Mouse (Mus musculus) hindbrain, embryonic 11.5 days (tissue): ENCODE measurements around the gene 1110008P14Rik. TPM values are rescaled to one million over a fixed set of nuclear protein-coding genes. Genes with fewer than 3 reads are reported as not detected.

Source experiments
- ATAC-seq: fragments of 200-750 bp; cut with Nextera tagmentation; 2 replicates; pipeline ENCODE4 v1.8.0; 2017; ENCODE audit warnings: mild to moderate bottlenecking, moderate TSS enrichment, moderate library complexity; ENCODE audit not compliant: low FRiP score
- DNase-seq: peaks from one replicate; pipeline ENCODE4 v3.0.0-alpha.2; 2015; ENCODE audit warnings: low spot score
- H3K27ac ChIP-seq: fragments of 300-500 bp; sonication (generic); 2 replicates; pipeline ENCODE4 v1.5.1; 2014; ENCODE audit warnings: mild to moderate bottlenecking, low read depth, low read length
- H3K27me3 ChIP-seq: fragments of 300-500 bp; sonication (generic); 2 replicates; pipeline ENCODE4 v1.6.1; 2014; ENCODE audit warnings: mild to moderate bottlenecking, low read length, moderate library complexity, mixed read lengths; ENCODE audit not compliant: control insufficient read depth, insufficient read depth
- H3K36me3 ChIP-seq: fragments of 300-500 bp; sonication (generic); 2 replicates; pipeline ENCODE4 v1.6.1; 2014; ENCODE audit warnings: mild to moderate bottlenecking, low read length, moderate library complexity, mixed read lengths; ENCODE audit not compliant: control insufficient read depth, insufficient read depth
- H3K4me1 ChIP-seq: fragments of 300-500 bp; sonication (generic); replicated peaks from 2 replicates; pipeline ENCODE4 v1.6.1; 2014; ENCODE audit warnings: low read length, mixed read lengths; ENCODE audit not compliant: control insufficient read depth, insufficient read depth
- H3K4me2 ChIP-seq: fragments of 300-500 bp; sonication (generic); replicated peaks from 2 replicates; pipeline ENCODE4 v1.6.1; 2014; ENCODE audit warnings: mild to moderate bottlenecking, low read depth, low read length
- H3K4me3 ChIP-seq: fragments of 300-500 bp; sonication (generic); 2 replicates; pipeline ENCODE4 v1.5.1; 2014; ENCODE audit warnings: low read depth, low read length
- H3K9ac ChIP-seq: fragments of 300-500 bp; sonication (generic); 2 replicates; pipeline ENCODE4 v1.6.1; 2014; ENCODE audit warnings: low read depth, low read length
- H3K9me3 ChIP-seq: fragments of 300-500 bp; sonication (generic); 2 replicates; pipeline ENCODE4 v1.6.1; 2016; ENCODE audit warnings: low read length; ENCODE audit not compliant: control insufficient read depth
- WGBS: fragments of 180-500 bp; shearing (Covaris S2); extraction: QIAGEN DNeasy Blood & Tissue Kit; methylation state at CpG from one replicate; pipeline ENCODE4 v1.1.7; 2014; 5-methylcytosine and 5-hydroxymethylcytosine counted together
- polyA plus RNA-seq: library from polyadenylated mRNA; unstranded; fragments of >200 nt; fragmentation: Nextera tagmentation; extraction: Ambion mirVana; gene quantifications from 2 replicates; pipeline ENCODE4 v1.2.1, GENCODE M21; 2014

1110008P14Rik gene
- polyA plus RNA-seq, 1 experiment from 2014 or later = 62.7 TPM

DNA sequence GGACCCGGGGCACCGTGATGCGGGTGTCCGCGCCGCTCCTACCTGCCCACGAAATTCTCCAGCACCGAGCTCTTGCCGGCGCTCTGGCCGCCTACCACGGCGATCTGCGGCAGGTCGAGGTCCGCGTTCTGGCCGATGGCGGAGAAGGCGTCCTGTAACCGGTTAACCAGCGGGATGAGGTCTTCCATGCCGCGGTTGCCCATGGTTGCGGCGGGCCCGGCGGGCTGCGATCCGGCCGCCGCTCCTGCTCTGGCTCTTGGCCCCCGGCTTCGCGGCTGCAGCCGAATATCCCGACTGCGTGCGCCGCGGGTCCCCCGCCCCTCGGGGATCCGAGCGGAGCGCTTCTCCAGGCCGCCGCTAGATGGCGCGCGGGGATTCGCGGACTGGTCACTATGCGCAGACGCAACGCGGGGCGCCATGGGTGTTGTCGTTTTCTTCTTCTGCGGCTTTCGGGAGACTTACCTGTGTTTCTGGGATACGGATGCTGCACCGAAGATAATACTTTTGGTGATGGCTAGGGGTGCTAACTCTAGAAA, 28.7 kb downstream of the 1110008P14Rik start, which contains the start of gene Dnm1:
Dnm1 (minus strand) TSS at position 332 of the 536 bp plus-strand sequence.
- under 1% methylated on average over 62 of the region's 63 CpGs for WGBS
- Histone ChIP-seq H3K27me3 (no peaks in the 10 kb centered on the region; the same call in 1 of the 2 replicates), H3K4me3 (peak within 1 kb of the TSS; percentile 60), H3K36me3 (no peaks in the 10 kb centered on the region), H3K4me1 (peaks cover 6% of the 10 kb centered on the region; the same call in 1 of the 2 replicates), H3K4me2 (peak within 1 kb of the TSS; percentile 92), H3K27ac (peak within 1 kb of the TSS; percentile 67), H3K9me3 (no peaks in the 10 kb centered on the region), H3K9ac (peak within 1 kb of the TSS; percentile 71)
- DNase-seq (peak; percentile 95), ATAC-seq (peak; percentile 66; the same call in 1 of the 2 replicates)

DNA sequence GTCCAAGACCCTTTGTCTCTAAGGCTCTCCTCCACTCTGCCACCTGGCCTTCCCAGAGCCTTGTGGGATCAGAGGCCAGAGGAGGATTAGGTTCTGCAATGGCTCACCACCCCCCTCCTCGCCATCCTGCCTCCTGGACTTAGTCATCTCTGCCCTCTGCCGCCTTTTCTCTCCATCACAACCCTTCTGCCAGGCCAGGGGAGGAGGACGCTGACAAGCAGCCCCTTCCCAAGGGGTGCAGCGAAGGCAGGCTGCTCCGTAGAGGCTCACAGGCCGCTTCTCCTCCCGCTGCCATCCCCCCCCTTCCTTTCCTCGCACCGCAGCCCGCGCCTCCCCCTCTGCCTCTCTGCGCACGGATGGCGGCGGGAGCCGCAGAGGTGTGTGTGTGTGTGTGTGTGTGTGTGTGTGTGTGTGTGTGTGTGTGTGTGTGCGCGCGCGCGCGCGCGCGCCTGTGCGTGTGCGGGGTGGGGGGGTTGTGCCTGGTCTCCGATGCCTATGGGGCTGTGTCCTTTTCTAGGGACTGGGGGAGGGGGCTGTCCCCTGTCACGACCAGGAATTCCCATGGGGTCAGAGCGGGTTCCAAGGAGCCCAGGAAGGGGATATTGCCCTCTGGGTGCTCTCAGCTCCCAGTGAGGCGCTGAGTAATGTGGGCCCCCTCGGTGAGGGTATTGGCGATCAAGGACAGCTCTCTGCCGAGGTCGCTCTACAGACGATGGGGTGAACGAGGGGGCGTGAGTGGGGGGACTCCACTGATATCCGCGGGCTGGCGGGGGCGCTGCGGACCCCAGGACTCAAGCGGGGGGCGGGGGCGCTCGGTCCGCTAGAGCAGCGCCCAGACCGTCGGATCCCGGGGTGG, 29.4 kb downstream of the 1110008P14Rik start, which contains the start of gene Ciz1:
Ciz1 (plus strand) TSS at position 177 of the 856 bp plus-strand sequence.
- H3K9me3 ChIP-seq = no peaks in the 10 kb centered on the region
- peaks cover 6% of the 10 kb centered on the region; the same call in 1 of the 2 replicates for H3K4me1 ChIP-seq
- H3K27me3 ChIP-seq = no peaks in the 10 kb centered on the region; the same call in 1 of the 2 replicates
- ATAC-seq (peak; percentile 72), DNase-seq (peak; percentile 61)
- 1% methylated on average over 32 of the region's 52 CpGs for WGBS
- peak within 1 kb of the TSS; percentile 92 for H3K4me2 ChIP-seq
- peak within 1 kb of the TSS; percentile 60 for H3K4me3 ChIP-seq
- H3K27ac ChIP-seq = peak within 1 kb of the TSS; percentile 67
- H3K36me3 ChIP-seq = no peaks in the 10 kb centered on the region
- peak within 1 kb of the TSS; percentile 71 for H3K9ac ChIP-seq

DNA sequence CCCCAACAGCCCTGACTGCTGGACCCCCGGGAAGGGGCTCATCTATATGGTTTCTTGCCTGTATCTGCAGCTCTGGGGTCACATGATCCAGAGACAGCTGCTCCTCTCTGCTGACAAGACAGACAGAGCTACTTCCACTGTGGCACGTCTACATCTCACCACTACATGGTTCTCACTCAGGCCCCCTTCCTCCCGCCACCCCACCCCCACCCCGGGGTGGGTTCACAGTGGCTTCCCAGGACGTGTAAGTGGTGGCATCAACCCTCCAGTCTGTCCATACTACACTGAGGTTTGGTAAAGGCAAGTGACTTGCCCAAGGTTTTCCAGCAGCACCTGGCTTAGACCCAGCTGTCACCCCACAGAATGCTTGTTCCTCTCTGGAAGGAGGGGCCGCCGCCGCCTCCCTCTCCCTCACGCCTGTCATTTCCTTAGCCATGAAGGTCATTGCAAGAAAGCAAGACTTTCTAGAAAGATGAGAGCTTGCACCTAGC, 30.2 kb downstream of the 1110008P14Rik start:
- Histone ChIP-seq H3K27me3 (no peaks in the 10 kb centered on the region; the same call in 1 of the 2 replicates), H3K9me3 (no peaks in the 10 kb centered on the region), H3K4me2 (peak overlapping the region; percentile 92), H3K4me3 (peak overlapping the region; percentile 60; the same call in 1 of the 2 replicates), H3K4me1 (peaks cover 6% of the 10 kb centered on the region; the same call in 1 of the 2 replicates), H3K27ac (no peak overlapping the region; the same call in 1 of the 2 replicates), H3K36me3 (no peaks in the 10 kb centered on the region), H3K9ac (peak overlapping the region; percentile 2)
- DNase-seq (no peak), ATAC-seq (0 out of 2 replicates have a peak, but pooled peaks have one; percentile 11)
- WGBS = 55% methylated on average over 9 of the region's 9 CpGs

DNA sequence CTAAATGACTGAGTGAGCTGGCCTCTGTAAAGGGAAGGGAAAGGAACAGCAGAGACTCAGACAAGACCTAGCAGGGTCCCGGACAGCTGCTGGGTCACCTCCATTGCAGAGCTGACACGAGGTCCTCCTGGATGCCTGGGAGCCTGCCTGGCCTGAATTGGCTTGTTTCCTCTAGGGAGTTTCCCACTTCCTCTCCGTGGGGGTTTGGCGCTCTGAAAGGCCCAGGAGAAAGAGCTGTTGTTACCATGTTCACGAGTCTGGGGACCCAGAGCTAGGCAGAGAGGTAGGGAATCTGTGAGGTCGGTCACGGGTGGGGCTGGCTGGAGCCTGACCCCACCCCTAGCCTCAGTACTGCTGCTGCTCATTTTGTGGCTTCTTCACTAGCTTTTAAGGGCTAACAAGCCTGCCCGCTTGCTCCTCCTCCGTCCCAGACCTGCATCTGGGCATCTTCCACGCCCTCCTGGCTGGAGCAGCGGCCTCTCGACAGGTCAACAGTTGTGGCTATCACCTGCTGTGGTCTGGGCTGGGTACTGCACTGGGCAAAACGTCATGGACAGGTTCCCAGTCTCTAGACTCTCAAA, 31.2 kb downstream of the 1110008P14Rik start:
- Histone ChIP-seq H3K27me3 (no peaks in the 10 kb centered on the region; the same call in 1 of the 2 replicates), H3K27ac (no peak overlapping the region), H3K4me2 (no peak overlapping the region), H3K9me3 (no peaks in the 10 kb centered on the region), H3K4me3 (no peak overlapping the region), H3K4me1 (peaks cover 6% of the 10 kb centered on the region; the same call in 1 of the 2 replicates), H3K36me3 (no peaks in the 10 kb centered on the region), H3K9ac (no peak overlapping the region)
- DNase-seq (no peak), ATAC-seq (no peak)
- 49% methylated on average over 13 of the region's 13 CpGs for WGBS

DNA sequence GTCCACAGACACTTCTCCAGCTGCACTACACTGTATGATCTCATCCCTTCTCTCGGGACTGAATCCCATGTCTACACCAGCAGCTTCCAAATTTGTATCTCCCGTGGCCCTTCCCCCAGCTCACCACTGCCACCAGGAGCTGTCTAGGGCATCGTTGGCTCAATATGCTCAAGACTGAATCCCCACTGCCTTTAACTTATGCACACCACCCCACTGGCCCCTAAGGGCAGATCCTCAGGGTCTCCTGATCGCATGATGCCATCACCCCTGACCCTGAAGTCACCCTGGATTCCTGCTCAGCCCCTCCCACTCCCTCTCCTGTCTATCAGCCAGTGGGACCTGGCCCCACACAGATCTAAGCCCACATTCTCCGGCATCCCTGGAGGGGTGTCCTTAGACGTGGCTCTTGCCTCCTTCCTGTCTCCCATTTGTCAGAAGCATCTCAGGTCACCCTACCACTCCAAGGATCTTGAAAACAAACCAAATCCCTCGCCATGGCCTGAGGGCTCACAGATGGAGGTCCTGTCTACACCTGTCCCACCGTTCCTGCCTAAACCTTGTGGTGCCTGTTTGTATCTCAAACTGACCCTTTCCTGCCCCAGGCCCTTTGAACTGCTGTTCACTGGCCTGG, 32.0 kb downstream of the 1110008P14Rik start:
- 71% methylated on average over 8 of the region's 8 CpGs for WGBS
- no peak overlapping the region for H3K27ac ChIP-seq
- ATAC-seq = no peak

DNA sequence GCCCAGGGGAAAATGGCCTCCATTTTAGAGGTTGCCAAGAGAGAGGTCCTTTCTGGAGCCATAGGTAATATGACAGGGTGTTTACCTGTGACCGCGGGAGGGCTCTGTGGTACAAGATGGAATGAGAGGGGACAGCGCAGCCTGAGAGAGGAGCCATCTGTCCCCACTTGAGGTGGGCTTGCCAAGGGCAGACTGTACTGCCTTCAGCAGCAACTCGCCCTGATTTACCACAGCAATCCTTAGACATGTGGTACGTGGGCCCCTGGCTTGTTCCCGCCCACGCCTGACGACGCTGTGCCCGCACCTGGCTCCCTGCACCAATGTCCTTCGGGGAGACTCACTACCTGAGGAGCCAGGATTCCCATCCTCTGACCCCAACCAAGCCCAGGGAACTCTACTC, 33.4 kb downstream of the 1110008P14Rik start:
- H3K27me3 ChIP-seq = no peaks in the 10 kb centered on the region; the same call in 1 of the 2 replicates
- H3K9me3 ChIP-seq = no peaks in the 10 kb centered on the region
- H3K27ac ChIP-seq = no peak overlapping the region
- no peaks in the 10 kb centered on the region for H3K36me3 ChIP-seq
- ATAC-seq = no peak
- WGBS = 86% methylated on average over 11 of the region's 11 CpGs
- peaks cover 6% of the 10 kb centered on the region; the same call in 1 of the 2 replicates for H3K4me1 ChIP-seq
- no peak overlapping the region for H3K4me2 ChIP-seq
- no peak overlapping the region for H3K9ac ChIP-seq
- H3K4me3 ChIP-seq = no peak overlapping the region
- DNase-seq = no peak

More for the DNA sequence above, 32.0 kb downstream of the 1110008P14Rik start:
- Histone ChIP-seq H3K9ac (no peak overlapping the region), H3K27me3 (no peaks in the 10 kb centered on the region; the same call in 1 of the 2 replicates), H3K4me3 (no peak overlapping the region), H3K4me1 (peaks cover 6% of the 10 kb centered on the region; the same call in 1 of the 2 replicates), H3K36me3 (no peaks in the 10 kb centered on the region), H3K9me3 (no peaks in the 10 kb centered on the region), H3K4me2 (no peak overlapping the region)
- DNase-seq = no peak

- no peak for ATAC-seq
- WGBS = 77% methylated on average over 6 of the region's 6 CpGs
- Histone ChIP-seq H3K4me1 (peaks cover 8% of the 10 kb centered on the region; the same call in 1 of the 2 replicates), H3K9me3 (no peaks in the 10 kb centered on the region), H3K9ac (no peak overlapping the region), H3K27me3 (no peaks in the 10 kb centered on the region; the same call in 1 of the 2 replicates), H3K27ac (no peak overlapping the region), H3K4me3 (no peak overlapping the region), H3K4me2 (no peak overlapping the region), H3K36me3 (no peaks in the 10 kb centered on the region)
- no peak for DNase-seq
These were observed 34.7 kb downstream of the 1110008P14Rik start for GRCm38 (mm10) chr2:32347019-32347418.
